Mouse (Mus musculus) cerebral cortex, adult 2 months (tissue): Measurements from ENCODE around the gene Gm10053.

Source experiments
- WGBS: fragments of 180-500 bp; shearing (Covaris S2); methylation state at CpG from one replicate; pipeline ENCODE4 v1.1.7; 2018; 5-methylcytosine and 5-hydroxymethylcytosine counted together

Gm10053 gene

GRCm38 (mm10) chr19:24875129-24875870, at the start of gene Gm10053:
Gene Gm10053 (plus strand): TSS chr19:24875686.
- 92% methylated on average over 23 of the region's 26 CpGs for WGBS

- 89% methylated on average over 3 of the region's 3 CpGs for WGBS
These were observed 33.4 kb upstream of the Gm10053 start for GRCm38 (mm10) chr19:24842080-24842479.

- 37% methylated on average over 7 of the region's 7 CpGs for WGBS
These were observed 30.4 kb upstream of the Gm10053 start for GRCm38 (mm10) chr19:24845007-24845546.

GRCm38 (mm10) chr19:24848345-24848744, 27.1 kb upstream of the Gm10053 start:
- 84% methylated on average over 7 of the region's 7 CpGs for WGBS

GRCm38 (mm10) chr19:24848844-24849243, 26.6 kb upstream of the Gm10053 start:
- WGBS, result 92% methylated on average over 2 of the region's 2 CpGs

GRCm38 (mm10) chr19:24851456-24852315, 23.8 kb upstream of the Gm10053 start:
- WGBS, result 62% methylated on average over 21 of the region's 21 CpGs

GRCm38 (mm10) chr19:24861276-24861611, 14.2 kb upstream of the Gm10053 start:
- 21% methylated on average over 13 of the region's 13 CpGs for WGBS

GRCm38 (mm10) chr19:24861612-24862451, 13.7 kb upstream of the Gm10053 start, which contains the start of gene Pgm5:
Gene Pgm5 (minus strand): TSS chr19:24861855.
- WGBS, result 4% methylated on average over 39 of the region's 39 CpGs

GRCm38 (mm10) chr19:24865436-24865835, 10.1 kb upstream of the Gm10053 start:
- WGBS, result 86% methylated on average over 9 of the region's 9 CpGs

- WGBS, result 9% methylated on average over 18 of the region's 18 CpGs
These were observed 4.3 kb upstream of the Gm10053 start for GRCm38 (mm10) chr19:24871037-24871635.

GRCm38 (mm10) chr19:24873873-24874272, 1.6 kb upstream of the Gm10053 start:
- WGBS, result 40% methylated on average over 2 of the region's 2 CpGs

- 75% methylated on average over 4 of the region's 4 CpGs for WGBS
These were observed 5.8 kb downstream of the Gm10053 start for GRCm38 (mm10) chr19:24881237-24881636.

GRCm38 (mm10) chr19:24885504-24885903, 10.0 kb downstream of the Gm10053 start:
- WGBS, result 17% methylated on average over 5 of the region's 5 CpGs

GRCm38 (mm10) chr19:24886888-24887287, 11.4 kb downstream of the Gm10053 start:
- WGBS, result 91% methylated on average over 3 of the region's 3 CpGs

- 35% methylated on average over 4 of the region's 4 CpGs for WGBS
These were observed 21.1 kb downstream of the Gm10053 start for GRCm38 (mm10) chr19:24896536-24896935.

GRCm38 (mm10) chr19:24897006-24897895, 21.8 kb downstream of the Gm10053 start:
- 5% methylated on average over 57 of the region's 57 CpGs for WGBS

- WGBS, result 5% methylated on average over 20 of the region's 20 CpGs
These were observed 22.6 kb downstream of the Gm10053 start for GRCm38 (mm10) chr19:24897896-24898736.

GRCm38 (mm10) chr19:24898737-24899577, 23.5 kb downstream of the Gm10053 start:
- 6% methylated on average over 34 of the region's 34 CpGs for WGBS
